Mouse (Mus musculus) heart, postnatal 25 days (tissue): ENCODE data around the gene Mrps9. TPM values are rescaled to one million over a fixed set of nuclear protein-coding genes. Genes with fewer than 3 reads are reported as not detected.
"Not testable (repeated sequence)": the region's sequence is repeated elsewhere in the genome, so short reads cannot be mapped to it uniquely, and the experiment has no call there.

Source experiments
- DNase-seq: peaks from one replicate; pipeline ENCODE4 v3.0.0; 2022; ENCODE audit warnings: low spot score
- intact Hi-C: fragments of 180-260 bp; cut with DNase I; formaldehyde crosslinking; loops from one replicate; pipeline ENCODE4 v1.15.1; 2025
- total RNA-seq, 2 experiments: library from RNA; stranded (reverse); gene quantifications; 2 replicates each; pipeline ENCODE4 v1.2.3; 2021

The Mrps9 gene
- total RNA-seq: 100 to 1,000 TPM; 104 to 111 TPM

- DNase-seq: peak; percentile 94
- intact Hi-C loops: no loop called here
These were observed at the start of gene Mrps9 for GRCm38 (mm10) chr1:42850663-42851397. TSS of gene Mrps9 (plus strand) at chr1:42851233.

GRCm38 (mm10) chr1:42813301-42813845 lies 37.7 kb upstream of the Mrps9 start:
- intact Hi-C loops: no loop called here
- no peak for DNase-seq

GRCm38 (mm10) chr1:42814798-42815619 lies 36.0 kb upstream of the Mrps9 start:
- DNase-seq: no peak
- intact Hi-C loops: no loop called here

GRCm38 (mm10) chr1:42851398-42851767 lies 350 bp downstream of the Mrps9 start:
- intact Hi-C loops: no loop called here
- no peak for DNase-seq

GRCm38 (mm10) chr1:42851810-42852209 lies 777 bp downstream of the Mrps9 start:
- intact Hi-C loops: no loop called here
- no peak for DNase-seq

GRCm38 (mm10) chr1:42864719-42865250 lies 13.8 kb downstream of the Mrps9 start:
- intact Hi-C loops: no loop called here

GRCm38 (mm10) chr1:42865336-42865939 lies 14.4 kb downstream of the Mrps9 start:
- DNase-seq: no peak
- intact Hi-C loops: no loop called here

More at GRCm38 (mm10) chr1:42864719-42865250, 13.8 kb downstream of the Mrps9 start:
- no peak for DNase-seq

- intact Hi-C loops: no loop called here
- no peak for DNase-seq
These were observed 15.0 kb downstream of the Mrps9 start for GRCm38 (mm10) chr1:42865986-42866385.

- intact Hi-C loops: no loop called here
- DNase-seq: no peak
These were observed 16.2 kb downstream of the Mrps9 start for GRCm38 (mm10) chr1:42867188-42867587.

GRCm38 (mm10) chr1:42874174-42874573 lies 23.1 kb downstream of the Mrps9 start:
- intact Hi-C loops: no loop called here
- no peak for DNase-seq

GRCm38 (mm10) chr1:42875271-42875670 lies 24.2 kb downstream of the Mrps9 start:
- DNase-seq: no peak
- intact Hi-C loops: no loop called here

GRCm38 (mm10) chr1:42876463-42877093 lies 25.5 kb downstream of the Mrps9 start:
- no peak for DNase-seq
- intact Hi-C loops: no loop called here

- intact Hi-C loops: no loop called here
These were observed 26.2 kb downstream of the Mrps9 start for GRCm38 (mm10) chr1:42877264-42877663.

GRCm38 (mm10) chr1:42878851-42879250 lies 27.8 kb downstream of the Mrps9 start:
- no peak for DNase-seq
- intact Hi-C loops: no loop called here

More at GRCm38 (mm10) chr1:42877264-42877663, 26.2 kb downstream of the Mrps9 start:
- DNase-seq: no peak

- intact Hi-C loops: no loop called here
- DNase-seq: no peak
These were observed 31.2 kb downstream of the Mrps9 start for GRCm38 (mm10) chr1:42882258-42882657.

GRCm38 (mm10) chr1:42883418-42883817 lies 32.4 kb downstream of the Mrps9 start:
- intact Hi-C loops, DNase-seq: not testable (repeated sequence)

GRCm38 (mm10) chr1:42887835-42888234 lies 36.8 kb downstream of the Mrps9 start:
- no peak for DNase-seq
- intact Hi-C loops: no loop called here

GRCm38 (mm10) chr1:42888541-42889349 lies 37.7 kb downstream of the Mrps9 start:
- intact Hi-C loops: no loop called here
- DNase-seq: no peak

- intact Hi-C loops: no loop called here
- DNase-seq: no peak
These were observed 38.4 kb downstream of the Mrps9 start for GRCm38 (mm10) chr1:42889421-42889887.
